Comparison of ENCODE assay signal across 9 mouse cellular contexts in the genomic region with DNA sequence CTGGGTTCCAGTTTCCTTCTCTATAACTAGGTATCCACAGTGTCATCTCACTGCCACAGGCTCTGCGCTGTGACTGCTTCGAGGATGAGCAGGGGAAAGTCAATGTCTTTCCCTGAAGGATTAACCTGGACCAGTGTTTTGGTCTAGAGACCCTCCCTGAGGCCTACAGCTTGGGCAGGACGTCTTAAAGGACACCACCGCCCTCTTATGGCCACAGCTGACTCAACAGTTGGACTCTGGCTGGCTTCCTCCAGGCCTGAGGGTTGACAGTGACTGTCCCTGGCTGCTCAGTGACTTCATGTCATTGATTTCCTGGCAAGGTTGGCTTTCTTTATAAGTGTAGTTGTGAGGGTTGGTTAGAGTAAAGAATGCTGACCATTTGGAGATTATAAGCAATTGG. TPM values are rescaled to one million over a fixed set of nuclear protein-coding genes. Genes with fewer than 3 reads are reported as not detected.
DNase-seq lines count a peak whose midpoint lies in the region; TF ChIP-seq lines count a peak whose summit lies in the region.
"Had no signal": no experiment of that assay in that cellular context is flagged by ENCODE, and none has a peak within 500 bp of the region (broad histone marks: within the 10 kb centered on the region; RNA-seq: fewer than 3 reads in every experiment).

No protein-coding gene starts in this region.

- H3K4me1 ChIP-seq in heart, adult 2 months (ENCODE audit: control insufficient read depth, insufficient read depth, low read length), result peaks cover 3% of the 10 kb centered on the region
- H3K4me1 ChIP-seq in heart, embryonic 10.5 days, result peaks cover 8% of the 10 kb centered on the region; the same call in 1 of the 2 replicates
- H3K4me1 ChIP-seq in spleen, adult 2 months (ENCODE audit: control insufficient read depth, insufficient read depth, insufficient read length), result peaks cover 4% of the 10 kb centered on the region; the same call in 1 of the 2 replicates
- peaks cover 4% of the 10 kb centered on the region; the same call in 1 of the 2 replicates for H3K4me1 ChIP-seq in small intestine, adult 2 months (ENCODE audit: control insufficient read depth, insufficient read depth, insufficient read length, low read length)

- no peak overlapping the region for H3K4me3 ChIP-seq in heart, adult 2 months
- H3K4me3 ChIP-seq in heart, embryonic 10.5 days, result no peak overlapping the region
- H3K4me3 ChIP-seq in spleen, adult 2 months (ENCODE audit: extremely low read depth, insufficient read depth, insufficient read length), result no peak overlapping the region
- H3K4me3 ChIP-seq in small intestine, adult 2 months (ENCODE audit: low read depth, low read length), result no peak overlapping the region

- no peaks in the 10 kb centered on the region for H3K9me3 ChIP-seq in heart, embryonic 10.5 days

- intact Hi-C loops in heart, adult 2 months (cut with DNase I), result no loop called here

- H3K9ac ChIP-seq in heart, adult 2 months (ENCODE audit: low read depth, low read length), result no peak overlapping the region

- H3K36me3 ChIP-seq in heart, adult 2 months (ENCODE audit: control insufficient read depth, insufficient read depth, low read length), result no peaks in the 10 kb centered on the region
- H3K36me3 ChIP-seq in heart, embryonic 10.5 days, result peaks cover 2% of the 10 kb centered on the region
- H3K36me3 ChIP-seq in spleen, adult 2 months (ENCODE audit: control insufficient read depth, insufficient read depth, low read length), result peaks cover under 1% of the 10 kb centered on the region; the same call in 1 of the 2 replicates
- H3K36me3 ChIP-seq in small intestine, adult 2 months (ENCODE audit: control insufficient read depth, insufficient read depth, low read length), result no peaks in the 10 kb centered on the region

- no peak for TF ChIP-seq POLR2A in heart, adult 2 months (IDR thresholded peaks at IDR 0.05; ENCODE audit: insufficient read depth, low read depth, low read length)
- TF ChIP-seq POLR2A in spleen, adult 2 months (IDR thresholded peaks at IDR 0.05; ENCODE audit: low read depth, low read length), result no peak
- no peak for TF ChIP-seq POLR2A in small intestine, adult 2 months (IDR thresholded peaks at IDR 0.05; ENCODE audit: low read depth, low read length)

- H3K79me2 ChIP-seq in heart, adult 2 months (replicated peaks; ENCODE audit: control insufficient read depth, insufficient read depth, low read length), result no peaks in the 10 kb centered on the region

- no peaks in the 10 kb centered on the region for H3K27me3 ChIP-seq in heart, adult 2 months (ENCODE audit: control insufficient read depth, insufficient read depth, low read length)
- peaks cover 18% of the 10 kb centered on the region for H3K27me3 ChIP-seq in heart, embryonic 10.5 days (ENCODE audit: insufficient read depth, poor library complexity, severe bottlenecking)
- no peaks in the 10 kb centered on the region for H3K27me3 ChIP-seq in spleen, adult 2 months (ENCODE audit: control insufficient read depth, insufficient read depth, low read length)
- H3K27me3 ChIP-seq in small intestine, adult 2 months (ENCODE audit: control insufficient read depth, insufficient read depth, low read length), result no peaks in the 10 kb centered on the region

- H3K27ac ChIP-seq in heart, adult 2 months, result no peak overlapping the region
- no peak overlapping the region for H3K27ac ChIP-seq in heart, embryonic 10.5 days
- no peak overlapping the region for H3K27ac ChIP-seq in spleen, adult 2 months (ENCODE audit: insufficient read depth, low read length)
- no peak overlapping the region for H3K27ac ChIP-seq in small intestine, adult 2 months (ENCODE audit: insufficient read depth, low read depth, low read length)

- 32% methylated on average over 4 of the region's 4 CpGs for WGBS in heart, adult 2 months
- 18% methylated on average over 4 of the region's 4 CpGs for WGBS in heart, embryonic 10.5 days
- 50% methylated on average over 4 of the region's 4 CpGs for whole genome bisulfite sequencing in spleen, adult 2 months
- WGBS in small intestine, adult 2 months, result 41% methylated on average over 4 of the region's 4 CpGs

- TF ChIP-seq CTCF in heart, adult 2 months (IDR thresholded peaks at IDR 0.05), result peak; percentile 50
- TF ChIP-seq CTCF in spleen, adult 2 months (IDR thresholded peaks at IDR 0.05; ENCODE audit: extremely low read depth, insufficient read depth, insufficient read length, insufficient replicate concordance), result peak; percentile 18; the same call in 1 of the 2 replicates
- TF ChIP-seq CTCF in small intestine, adult 2 months (IDR thresholded peaks at IDR 0.05; ENCODE audit: extremely low read depth, insufficient read length, insufficient replicate concordance, low read depth, low read length), result peak; percentile 53; the same call in 1 of the 2 replicates

- TF ChIP-seq EP300 in heart, adult 2 months (IDR thresholded peaks at IDR 0.05; ENCODE audit: insufficient read depth, low read depth, low read length), result no peak

- no peak for DNase-seq in heart, adult 2 months
- DNase-seq in heart, embryonic 10.5 days (ENCODE audit: low spot score), result no peak
- DNase-seq in spleen, adult 2 months (ENCODE audit: low read depth in 1 of 2, low spot score in 2 of 2), result no peak
- no peak for DNase-seq in spleen, adult 18-20 months
- DNase-seq in embryo, embryonic 9.5 days (ENCODE audit: extremely low spot score), result peak; percentile 56
- DNase-seq in cerebellum, adult 9-10 months, result no peak
- no peak for DNase-seq in frontal cortex, postnatal 36 days (ENCODE audit: low spot score in 2 of 2)

RNA-seq across cellular contexts. Expression of gene Exosc2, which starts 3.2 kb away (rescaled TPM):
- 1 to 10 TPM; 8.7 to 9.0 TPM for total RNA-seq in heart, adult 2 months (2021)
- polyA plus RNA-seq in heart, adult 2 months (2012; rRNA removed), result 5.5 and 13.1 TPM in 2 replicates
- polyA plus RNA-seq in heart, embryonic 10.5 days (2016; fragmentation: Nextera tagmentation; extraction: Ambion mirVana), result 63.0 and 76.3 TPM in 2 replicates
- polyA plus RNA-seq in spleen, adult 2 months (2012; rRNA removed), result 8.2 and 9.1 TPM in 2 replicates
- polyA plus RNA-seq in small intestine, adult 2 months (2012; rRNA removed), result 2.5 and 4.0 TPM in 2 replicates

RNA-seq across cellular contexts. Expression of gene Abl1, which starts 20.8 kb away (rescaled TPM):
- 10 to 100 TPM; 29.4 to 31.8 TPM for total RNA-seq in heart, adult 2 months (2021)
- 27.5 and 39.9 TPM in 2 replicates for polyA plus RNA-seq in heart, adult 2 months (2012; rRNA removed)
- 40.5 and 43.1 TPM in 2 replicates for polyA plus RNA-seq in heart, embryonic 10.5 days (2016; fragmentation: Nextera tagmentation; extraction: Ambion mirVana)
- 43.4 and 49.7 TPM in 2 replicates for polyA plus RNA-seq in spleen, adult 2 months (2012; rRNA removed)
- polyA plus RNA-seq in small intestine, adult 2 months (2012; rRNA removed), result 28.0 and 55.5 TPM in 2 replicates

RNA-seq across cellular contexts. Expression of gene Prdm12, which starts 27.5 kb away (rescaled TPM):
- total RNA-seq in heart, adult 2 months (2021), result not detected
- polyA plus RNA-seq in heart, adult 2 months (2012; rRNA removed), result not detected in 2 replicates
- not detected in 2 replicates for polyA plus RNA-seq in heart, embryonic 10.5 days (2016; fragmentation: Nextera tagmentation; extraction: Ambion mirVana)
- not detected in 2 replicates for polyA plus RNA-seq in spleen, adult 2 months (2012; rRNA removed)
- 0.04 TPM in 1 of 2 replicates, not detected in the other for polyA plus RNA-seq in small intestine, adult 2 months (2012; rRNA removed)
- polyA plus RNA-seq: heart, embryonic 14.5 days had no signal
